ENCODE assay signal across 9 mouse cellular contexts in genomic region chr12:91654399-91655122, GRCm38 (mm10).
DNase-seq lines count a peak whose midpoint lies in the region; ATAC-seq and TF ChIP-seq lines count a peak whose summit lies in the region.
"Had no signal": no experiment of that assay in that cellular context is flagged by ENCODE, and none has a peak within 500 bp of the region (broad histone marks: within the 10 kb centered on the region; RNA-seq: fewer than 3 reads in every experiment).

No protein-coding gene starts in this region.

- no peak overlapping the region for H3K4me2 ChIP-seq in hindbrain, embryonic 12.5 days (replicated peaks)
- no peak overlapping the region for H3K4me2 ChIP-seq in hindbrain, embryonic 11.5 days (replicated peaks; ENCODE audit: low read depth, low read length)
- H3K4me2 ChIP-seq in stomach, embryonic 15.5 days = no peak overlapping the region
- H3K4me2 ChIP-seq in stomach, postnatal 0 days (replicated peaks; ENCODE audit: low read depth) = no peak overlapping the region
- no peak overlapping the region for H3K4me2 ChIP-seq in hindbrain, embryonic 15.5 days

- WGBS in hindbrain, embryonic 12.5 days = 71% methylated on average over 3 of the region's 3 CpGs
- 90% methylated on average over 3 of the region's 3 CpGs for WGBS in hindbrain, embryonic 11.5 days
- 53% methylated on average over 3 of the region's 3 CpGs for WGBS in stomach, embryonic 15.5 days
- 42% methylated on average over 3 of the region's 3 CpGs for WGBS in stomach, postnatal 0 days
- 58% methylated on average over 3 of the region's 3 CpGs for WGBS in hindbrain, embryonic 15.5 days

- H3K4me1 ChIP-seq in hindbrain, embryonic 12.5 days = no peaks in the 10 kb centered on the region
- H3K4me1 ChIP-seq in hindbrain, embryonic 11.5 days (replicated peaks; ENCODE audit: control insufficient read depth, insufficient read depth, low read length) = no peaks in the 10 kb centered on the region
- no peaks in the 10 kb centered on the region for H3K4me1 ChIP-seq in stomach, embryonic 15.5 days
- H3K4me1 ChIP-seq in stomach, postnatal 0 days (replicated peaks; ENCODE audit: control insufficient read depth, insufficient read depth) = no peaks in the 10 kb centered on the region
- H3K4me1 ChIP-seq in hindbrain, embryonic 15.5 days (replicated peaks) = peaks cover 8% of the 10 kb centered on the region

- no peak for TF ChIP-seq EP300 in stomach, postnatal 0 days (optimal IDR thresholded peaks at IDR 0.05)

- no peaks in the 10 kb centered on the region for H3K9me3 ChIP-seq in hindbrain, embryonic 12.5 days (replicated peaks)
- H3K9me3 ChIP-seq in hindbrain, embryonic 11.5 days (ENCODE audit: control insufficient read depth, low read length) = no peaks in the 10 kb centered on the region
- H3K9me3 ChIP-seq in stomach, embryonic 15.5 days = no peaks in the 10 kb centered on the region
- H3K9me3 ChIP-seq in stomach, postnatal 0 days (ENCODE audit: control insufficient read depth, low read length) = no peaks in the 10 kb centered on the region
- no peaks in the 10 kb centered on the region for H3K9me3 ChIP-seq in hindbrain, embryonic 15.5 days
- H3K9me3 ChIP-seq: G1E had no signal

- TF ChIP-seq CTCF in stomach, postnatal 0 days (IDR thresholded peaks at IDR 0.05; ENCODE audit: low read depth) = no peak

- no peaks in the 10 kb centered on the region for H3K27me3 ChIP-seq in hindbrain, embryonic 12.5 days
- H3K27me3 ChIP-seq in hindbrain, embryonic 11.5 days (ENCODE audit: control insufficient read depth, insufficient read depth, low read length) = no peaks in the 10 kb centered on the region
- H3K27me3 ChIP-seq in stomach, embryonic 15.5 days (replicated peaks) = no peaks in the 10 kb centered on the region
- H3K27me3 ChIP-seq in stomach, postnatal 0 days (ENCODE audit: control insufficient read depth, insufficient read depth, low read length) = no peaks in the 10 kb centered on the region
- no peaks in the 10 kb centered on the region for H3K27me3 ChIP-seq in hindbrain, embryonic 15.5 days

- H3K4me3 ChIP-seq in hindbrain, embryonic 12.5 days = no peak overlapping the region
- H3K4me3 ChIP-seq in hindbrain, embryonic 11.5 days (ENCODE audit: low read depth, low read length) = no peak overlapping the region
- no peak overlapping the region for H3K4me3 ChIP-seq in stomach, embryonic 15.5 days (replicated peaks)
- H3K4me3 ChIP-seq in stomach, postnatal 0 days (ENCODE audit: low read depth, low read length) = no peak overlapping the region
- no peak overlapping the region for H3K4me3 ChIP-seq in hindbrain, embryonic 15.5 days

- ATAC-seq in hindbrain, embryonic 12.5 days (ENCODE audit: low FRiP score) = peak; percentile 48; the same call in 1 of the 2 replicates
- no peak for ATAC-seq in hindbrain, embryonic 11.5 days (ENCODE audit: low FRiP score)
- no peak for ATAC-seq in stomach, embryonic 15.5 days (ENCODE audit: insufficient read depth, low FRiP score, low read depth)
- ATAC-seq in stomach, postnatal 0 days (ENCODE audit: low FRiP score, low TSS enrichment) = no peak
- peak; percentile 82; the same call in 1 of the 2 replicates for ATAC-seq in hindbrain, embryonic 15.5 days (ENCODE audit: low FRiP score, low read depth)
- no peak for ATAC-seq in activated CD4-positive, CD25-positive, alpha-beta regulatory T cell, adult 4 months

- DNase-seq in hindbrain, embryonic 11.5 days (ENCODE audit: low spot score) = no peak
- no peak for DNase-seq in stomach, postnatal 0 days (ENCODE audit: low spot score)
- peak; percentile 17 for DNase-seq in right cerebral cortex, postnatal 14 days
- no peak for DNase-seq in embryo, embryonic 9.5 days (ENCODE audit: extremely low spot score)

- no peak overlapping the region for H3K27ac ChIP-seq in hindbrain, embryonic 12.5 days
- H3K27ac ChIP-seq in hindbrain, embryonic 11.5 days (ENCODE audit: low read depth, low read length) = no peak overlapping the region
- peak overlapping the region; percentile 16; the same call in 1 of the 2 replicates for H3K27ac ChIP-seq in stomach, embryonic 15.5 days
- H3K27ac ChIP-seq in stomach, postnatal 0 days (replicated peaks) = no peak overlapping the region
- no peak overlapping the region for H3K27ac ChIP-seq in hindbrain, embryonic 15.5 days (replicated peaks)

- no peaks in the 10 kb centered on the region for H3K36me3 ChIP-seq in hindbrain, embryonic 12.5 days
- no peaks in the 10 kb centered on the region for H3K36me3 ChIP-seq in hindbrain, embryonic 11.5 days (ENCODE audit: control insufficient read depth, insufficient read depth, low read length)
- H3K36me3 ChIP-seq in stomach, embryonic 15.5 days = no peaks in the 10 kb centered on the region
- no peaks in the 10 kb centered on the region for H3K36me3 ChIP-seq in stomach, postnatal 0 days (ENCODE audit: control insufficient read depth, insufficient read depth, low read length)
- no peaks in the 10 kb centered on the region for H3K36me3 ChIP-seq in hindbrain, embryonic 15.5 days

- no peak overlapping the region for H3K9ac ChIP-seq in hindbrain, embryonic 12.5 days
- H3K9ac ChIP-seq in hindbrain, embryonic 11.5 days (ENCODE audit: low read depth, low read length) = no peak overlapping the region
- H3K9ac ChIP-seq in stomach, embryonic 15.5 days = no peak overlapping the region
- no peak overlapping the region for H3K9ac ChIP-seq in stomach, postnatal 0 days (ENCODE audit: low read length)
- no peak overlapping the region for H3K9ac ChIP-seq in hindbrain, embryonic 15.5 days

Comparison
In these comparisons a context has a peak if more than half of its experiments do, and no peak if none do; other contexts are left out.
1. ATAC-seq: peak in hindbrain, embryonic 12.5 days (single experiment) and hindbrain, embryonic 15.5 days (single experiment); none in hindbrain, embryonic 11.5 days (single experiment), stomach, embryonic 15.5 days (single experiment), stomach, postnatal 0 days (single experiment) and activated CD4-positive, CD25-positive, alpha-beta regulatory T cell, adult 4 months (single experiment).